Mouse (Mus musculus) kidney, embryonic 15.5 days (tissue): ENCODE measurements around the gene Abat. TPM values are rescaled to one million over a fixed set of nuclear protein-coding genes. Genes with fewer than 3 reads are reported as not detected.
"Not testable (repeated sequence)": the region's sequence is repeated elsewhere in the genome, so short reads cannot be mapped to it uniquely, and the experiment has no call there.

Experiments used
- ATAC-seq: fragments of 200-750 bp; cut with Nextera tagmentation; replicated peaks from 2 replicates; pipeline ENCODE4 v1.8.0; 2017; ENCODE audit warnings: moderate TSS enrichment; ENCODE audit not compliant: low FRiP score
- H3K27ac ChIP-seq: fragments of 300-500 bp; sonication (generic); 2 replicates; pipeline ENCODE4 v1.5.1; 2015; ENCODE audit warnings: mild to moderate bottlenecking, inconsistent platforms
- H3K27me3 ChIP-seq: fragments of 300-500 bp; sonication (generic); 2 replicates; pipeline ENCODE4 v1.6.1; 2015; ENCODE audit warnings: inconsistent platforms
- H3K36me3 ChIP-seq: fragments of 300-500 bp; sonication (generic); 2 replicates; pipeline ENCODE4 v1.6.1; 2015; ENCODE audit warnings: inconsistent platforms
- H3K4me1 ChIP-seq: fragments of 300-500 bp; sonication (generic); 2 replicates; pipeline ENCODE4 v1.6.1; 2015; ENCODE audit warnings: inconsistent platforms
- H3K4me2 ChIP-seq: fragments of 300-500 bp; sonication (generic); 2 replicates; pipeline ENCODE4 v1.6.1; 2015; ENCODE audit warnings: moderate library complexity, mild to moderate bottlenecking, inconsistent platforms
- H3K4me3 ChIP-seq: fragments of 300-500 bp; sonication (generic); replicated peaks from 2 replicates; pipeline ENCODE4 v1.5.1; 2015; ENCODE audit warnings: mild to moderate bottlenecking, inconsistent platforms
- H3K9ac ChIP-seq: fragments of 300-500 bp; sonication (generic); 2 replicates; pipeline ENCODE4 v1.6.1; 2015; ENCODE audit warnings: mild to moderate bottlenecking, inconsistent platforms
- H3K9me3 ChIP-seq: fragments of 300-500 bp; sonication (generic); replicated peaks from 2 replicates; pipeline ENCODE4 v1.6.1; 2016; ENCODE audit warnings: inconsistent platforms
- WGBS: fragments of 180-500 bp; shearing (Covaris S2); methylation state at CpG from one replicate; pipeline ENCODE4 v1.1.7; 2015; ENCODE audit warnings: mixed read lengths; 5-methylcytosine and 5-hydroxymethylcytosine counted together
- polyA plus RNA-seq: library from polyadenylated mRNA; unstranded; fragments of >200 nt; fragmentation: Nextera tagmentation; extraction: Ambion mirVana; gene quantifications from 2 replicates; pipeline ENCODE4 v1.2.1, GENCODE M21; 2015

Abat gene
- polyA plus RNA-seq, 1 experiment from 2014 or later: 40.4 TPM

GRCm38 (mm10) chr16:8562827-8563226 is 49.6 kb downstream of the Abat start:
- 74% methylated on average over 3 of the region's 3 CpGs for WGBS
- not testable (repeated sequence) for H3K4me2 ChIP-seq, H3K4me1 ChIP-seq, H3K9me3 ChIP-seq, H3K27ac ChIP-seq, H3K4me3 ChIP-seq, H3K9ac ChIP-seq, H3K27me3 ChIP-seq, H3K36me3 ChIP-seq, ATAC-seq

- Histone ChIP-seq H3K4me1 (no peaks in the 10 kb centered on the region), H3K27ac (no peak overlapping the region), H3K4me3 (no peak overlapping the region), H3K4me2 (no peak overlapping the region), H3K27me3 (no peaks in the 10 kb centered on the region), H3K9me3 (peaks cover 4% of the 10 kb centered on the region), H3K36me3 (peaks cover 3% of the 10 kb centered on the region; the same call in 1 of the 2 replicates), H3K9ac (no peak overlapping the region)
- no peak for ATAC-seq
- WGBS: 80% methylated on average over 2 of the region's 2 CpGs
These were observed 51.6 kb downstream of the Abat start for GRCm38 (mm10) chr16:8564836-8565235.

- ATAC-seq: no peak
- 74% methylated on average over 2 of the region's 2 CpGs for WGBS
- Histone ChIP-seq H3K27ac (no peak overlapping the region), H3K27me3 (no peaks in the 10 kb centered on the region), H3K9me3 (no peaks in the 10 kb centered on the region), H3K4me1 (no peaks in the 10 kb centered on the region), H3K9ac (no peak overlapping the region), H3K36me3 (no peaks in the 10 kb centered on the region), H3K4me2 (no peak overlapping the region), H3K4me3 (no peak overlapping the region)
These were observed 52.3 kb downstream of the Abat start for GRCm38 (mm10) chr16:8565539-8565938.

GRCm38 (mm10) chr16:8566115-8566711 is 53.0 kb downstream of the Abat start:
- no peak overlapping the region for H3K9ac ChIP-seq
- no peak overlapping the region for H3K27ac ChIP-seq
- no peaks in the 10 kb centered on the region for H3K27me3 ChIP-seq
- no peaks in the 10 kb centered on the region for H3K36me3 ChIP-seq
- H3K9me3 ChIP-seq: no peaks in the 10 kb centered on the region
- no peak overlapping the region for H3K4me3 ChIP-seq
- no peak overlapping the region for H3K4me2 ChIP-seq
- no peaks in the 10 kb centered on the region for H3K4me1 ChIP-seq
- 19% methylated on average over 3 of the region's 3 CpGs for WGBS
- ATAC-seq: no peak

- H3K4me1 ChIP-seq: no peaks in the 10 kb centered on the region
- 89% methylated on average over 7 of the region's 7 CpGs for WGBS
- H3K36me3 ChIP-seq: peaks cover 2% of the 10 kb centered on the region; the same call in 1 of the 2 replicates
- no peak for ATAC-seq
- H3K4me3 ChIP-seq: no peak overlapping the region
- H3K27me3 ChIP-seq: no peaks in the 10 kb centered on the region
- H3K9ac ChIP-seq: no peak overlapping the region
- H3K9me3 ChIP-seq: no peaks in the 10 kb centered on the region
- H3K4me2 ChIP-seq: no peak overlapping the region
- H3K27ac ChIP-seq: no peak overlapping the region
These were observed 55.7 kb downstream of the Abat start for GRCm38 (mm10) chr16:8568881-8569280.

- H3K4me2 ChIP-seq: no peak overlapping the region
- H3K36me3 ChIP-seq: peaks cover 10% of the 10 kb centered on the region; the same call in 1 of the 2 replicates
- no peaks in the 10 kb centered on the region for H3K27me3 ChIP-seq
- no peak overlapping the region for H3K9ac ChIP-seq
- H3K27ac ChIP-seq: no peak overlapping the region
- no peaks in the 10 kb centered on the region for H3K4me1 ChIP-seq
- no peaks in the 10 kb centered on the region for H3K9me3 ChIP-seq
- ATAC-seq: no peak
- no peak overlapping the region for H3K4me3 ChIP-seq
- WGBS: 78% methylated on average over 12 of the region's 12 CpGs
These were observed 57.1 kb downstream of the Abat start for GRCm38 (mm10) chr16:8570336-8570735.

GRCm38 (mm10) chr16:8570901-8571615 is 57.8 kb downstream of the Abat start:
- Histone ChIP-seq H3K9me3 (no peaks in the 10 kb centered on the region), H3K4me1 (no peaks in the 10 kb centered on the region), H3K36me3 (peaks cover 10% of the 10 kb centered on the region; the same call in 1 of the 2 replicates), H3K4me2 (no peak overlapping the region), H3K9ac (no peak overlapping the region), H3K27me3 (no peaks in the 10 kb centered on the region), H3K4me3 (no peak overlapping the region), H3K27ac (no peak overlapping the region)
- no peak for ATAC-seq
- 81% methylated on average over 11 of the region's 11 CpGs for WGBS

GRCm38 (mm10) chr16:8573041-8573440 is 59.8 kb downstream of the Abat start:
- no peak overlapping the region for H3K27ac ChIP-seq
- no peak overlapping the region for H3K4me2 ChIP-seq
- H3K4me1 ChIP-seq: no peaks in the 10 kb centered on the region
- H3K9me3 ChIP-seq: no peaks in the 10 kb centered on the region
- no peaks in the 10 kb centered on the region for H3K27me3 ChIP-seq
- no peak for ATAC-seq
- H3K9ac ChIP-seq: no peak overlapping the region
- no peak overlapping the region for H3K4me3 ChIP-seq
- 91% methylated on average over 4 of the region's 4 CpGs for WGBS
- peaks cover 15% of the 10 kb centered on the region; the same call in 1 of the 2 replicates for H3K36me3 ChIP-seq

GRCm38 (mm10) chr16:8573751-8574150 is 60.5 kb downstream of the Abat start:
- no peak for ATAC-seq
- H3K36me3 ChIP-seq: peaks cover 20% of the 10 kb centered on the region
- WGBS: 25% methylated on average over 3 of the region's 3 CpGs
- H3K27ac ChIP-seq: no peak overlapping the region
- no peak overlapping the region for H3K4me2 ChIP-seq
- H3K9ac ChIP-seq: no peak overlapping the region
- H3K27me3 ChIP-seq: no peaks in the 10 kb centered on the region
- no peaks in the 10 kb centered on the region for H3K9me3 ChIP-seq
- H3K4me3 ChIP-seq: no peak overlapping the region
- H3K4me1 ChIP-seq: no peaks in the 10 kb centered on the region

GRCm38 (mm10) chr16:8574316-8574715 is 61.1 kb downstream of the Abat start:
- Histone ChIP-seq H3K4me2 (no peak overlapping the region), H3K9ac (no peak overlapping the region), H3K4me1 (no peaks in the 10 kb centered on the region), H3K36me3 (peaks cover 20% of the 10 kb centered on the region), H3K27ac (no peak overlapping the region), H3K4me3 (no peak overlapping the region), H3K27me3 (no peaks in the 10 kb centered on the region), H3K9me3 (no peaks in the 10 kb centered on the region)
- ATAC-seq: no peak
- 94% methylated on average over 11 of the region's 11 CpGs for WGBS

GRCm38 (mm10) chr16:8576111-8576510 is 62.9 kb downstream of the Abat start:
- no peaks in the 10 kb centered on the region for H3K9me3 ChIP-seq
- H3K9ac ChIP-seq: no peak overlapping the region
- peaks cover 20% of the 10 kb centered on the region for H3K36me3 ChIP-seq
- WGBS: 73% methylated on average over 3 of the region's 3 CpGs
- H3K4me3 ChIP-seq: no peak overlapping the region
- H3K27me3 ChIP-seq: no peaks in the 10 kb centered on the region
- H3K27ac ChIP-seq: no peak overlapping the region
- H3K4me2 ChIP-seq: no peak overlapping the region
- no peak for ATAC-seq
- no peaks in the 10 kb centered on the region for H3K4me1 ChIP-seq

GRCm38 (mm10) chr16:8576901-8577300 is 63.7 kb downstream of the Abat start:
- no peak overlapping the region for H3K4me2 ChIP-seq
- H3K27me3 ChIP-seq: no peaks in the 10 kb centered on the region
- H3K9me3 ChIP-seq: no peaks in the 10 kb centered on the region
- H3K27ac ChIP-seq: no peak overlapping the region
- H3K4me1 ChIP-seq: no peaks in the 10 kb centered on the region
- no peak overlapping the region for H3K4me3 ChIP-seq
- no peak for ATAC-seq
- 76% methylated on average over 3 of the region's 3 CpGs for WGBS
- peaks cover 22% of the 10 kb centered on the region for H3K36me3 ChIP-seq
- H3K9ac ChIP-seq: no peak overlapping the region
